Mouse (Mus musculus) cerebellum, adult 9-10 months (tissue): Measurements from ENCODE around the gene Mmp15.

Source experiments
- DNase-seq: peaks from one replicate; pipeline ENCODE4 v3.0.0; 2022

Gene Mmp15

GRCm38 (mm10) chr8:95344668-95345067, 7.4 kb upstream of the Mmp15 start:
- no peak for DNase-seq

GRCm38 (mm10) chr8:95346643-95347545, 5.2 kb upstream of the Mmp15 start:
- DNase-seq = peak; percentile 34

GRCm38 (mm10) chr8:95348356-95348755, 3.7 kb upstream of the Mmp15 start:
- no peak for DNase-seq

- peak; percentile 28 for DNase-seq
Observed at GRCm38 (mm10) chr8:95348811-95349630, 3.0 kb upstream of the Mmp15 start.

- no peak for DNase-seq
Observed at GRCm38 (mm10) chr8:95351461-95351860, 607 bp upstream of the Mmp15 start.

GRCm38 (mm10) chr8:95352871-95353866, 1.1 kb downstream of the Mmp15 start:
- peak; percentile 14 for DNase-seq

GRCm38 (mm10) chr8:95354606-95355005, 2.5 kb downstream of the Mmp15 start:
- no peak for DNase-seq

- no peak for DNase-seq
Observed at GRCm38 (mm10) chr8:95358550-95359411, 6.7 kb downstream of the Mmp15 start.

GRCm38 (mm10) chr8:95360181-95361015, 8.3 kb downstream of the Mmp15 start:
- DNase-seq = no peak

- no peak for DNase-seq
Observed at GRCm38 (mm10) chr8:95361016-95361341, 8.9 kb downstream of the Mmp15 start.

- DNase-seq = no peak
Observed at GRCm38 (mm10) chr8:95362272-95362671, 10.2 kb downstream of the Mmp15 start.

GRCm38 (mm10) chr8:95363849-95364248, 11.8 kb downstream of the Mmp15 start:
- DNase-seq = no peak

- no peak for DNase-seq
Observed at GRCm38 (mm10) chr8:95369581-95370326, 17.7 kb downstream of the Mmp15 start.

- no peak for DNase-seq
Observed at GRCm38 (mm10) chr8:95373389-95374002, 21.4 kb downstream of the Mmp15 start.

GRCm38 (mm10) chr8:95374429-95374828, 22.4 kb downstream of the Mmp15 start:
- DNase-seq = no peak

GRCm38 (mm10) chr8:95375374-95375930, 23.4 kb downstream of the Mmp15 start:
- no peak for DNase-seq

- DNase-seq = no peak
Observed at GRCm38 (mm10) chr8:95376309-95376999, 24.4 kb downstream of the Mmp15 start.

- no peak for DNase-seq
Observed at GRCm38 (mm10) chr8:95377101-95377500, 25.0 kb downstream of the Mmp15 start.
